Mouse (Mus musculus) spleen, embryonic (tissue): ENCODE data around the gene Vezt.

Source experiments
- CTCF ChIA-PET: fragments of 350-600 bp; sonication (Branson Sonifier 250); formaldehyde crosslinking; loops from one replicate; lab custom pipeline; 2022; lab: Charles Lee

Gene Vezt

GRCm38 (mm10) chr10:93967486-93967885, 68.1 kb downstream of the Vezt start:
- CTCF ChIA-PET, result no interaction called here

- CTCF ChIA-PET, result no interaction called here
Measured at GRCm38 (mm10) chr10:93954023-93954422, 81.6 kb downstream of the Vezt start.

- CTCF ChIA-PET, result no interaction called here
Measured at GRCm38 (mm10) chr10:93953504-93953903, 82.1 kb downstream of the Vezt start.

- CTCF ChIA-PET, result no interaction called here
Measured at GRCm38 (mm10) chr10:93950991-93951390, 84.6 kb downstream of the Vezt start.

GRCm38 (mm10) chr10:93949921-93950320, 85.7 kb downstream of the Vezt start:
- CTCF ChIA-PET, result no interaction called here

- CTCF ChIA-PET, result no interaction called here
Measured at GRCm38 (mm10) chr10:93945843-93946499, 89.6 kb downstream of the Vezt start.

GRCm38 (mm10) chr10:93945364-93945763, 90.3 kb downstream of the Vezt start:
- CTCF ChIA-PET, result no interaction called here

- CTCF ChIA-PET, result no interaction called here
Measured at GRCm38 (mm10) chr10:93944241-93944640, 91.4 kb downstream of the Vezt start.

- CTCF ChIA-PET, result no interaction called here
Measured at GRCm38 (mm10) chr10:93940279-93940678, 95.3 kb downstream of the Vezt start.

GRCm38 (mm10) chr10:93939676-93940075, 95.9 kb downstream of the Vezt start:
- CTCF ChIA-PET, result no interaction called here

GRCm38 (mm10) chr10:93938844-93939271, 96.8 kb downstream of the Vezt start:
- CTCF ChIA-PET, result no interaction called here

- CTCF ChIA-PET, result no interaction called here
Measured at GRCm38 (mm10) chr10:93933980-93934379, 101.6 kb downstream of the Vezt start.

- CTCF ChIA-PET, result no interaction called here
Measured at GRCm38 (mm10) chr10:93932861-93933260, 102.8 kb downstream of the Vezt start.

GRCm38 (mm10) chr10:93932020-93932419, 103.6 kb downstream of the Vezt start:
- CTCF ChIA-PET, result no interaction called here

GRCm38 (mm10) chr10:93931431-93931830, 104.2 kb downstream of the Vezt start:
- CTCF ChIA-PET, result no interaction called here

GRCm38 (mm10) chr10:93930236-93930824, 105.3 kb downstream of the Vezt start:
- CTCF ChIA-PET, result no interaction called here

GRCm38 (mm10) chr10:93924666-93925065, 111.0 kb downstream of the Vezt start:
- CTCF ChIA-PET, result no interaction called here

GRCm38 (mm10) chr10:93921160-93921559, 114.5 kb downstream of the Vezt start:
- CTCF ChIA-PET, result no interaction called here

- CTCF ChIA-PET, result no interaction called here
Measured at GRCm38 (mm10) chr10:93919227-93919626, 116.4 kb downstream of the Vezt start.

GRCm38 (mm10) chr10:93918701-93919100, 116.9 kb downstream of the Vezt start:
- CTCF ChIA-PET, result no interaction called here

- CTCF ChIA-PET, result no interaction called here
Measured at GRCm38 (mm10) chr10:93918087-93918486, 117.5 kb downstream of the Vezt start.

GRCm38 (mm10) chr10:93916778-93917177, 118.8 kb downstream of the Vezt start:
- CTCF ChIA-PET, result no interaction called here

GRCm38 (mm10) chr10:93915531-93916275, 119.9 kb downstream of the Vezt start:
- CTCF ChIA-PET, result no interaction called here
